Mouse (Mus musculus): ENCODE results near the gene Ostm1.

GRCm38 (mm10) chr10:42580951-42581277 lies 2.7 kb upstream of the Ostm1 start:
- TF ChIP-seq CTCF (IDR thresholded peaks at IDR 0.05; ENCODE audit: extremely low read depth, insufficient read depth, low read length) (no peak), POLR2A (IDR thresholded peaks at IDR 0.05; ENCODE audit: extremely low read depth, insufficient read depth, low read length) (no peak)
